Mouse (Mus musculus): ENCODE measurements at regions not wholly inside any gene's neighbourhood (a gene's known extent, or its start where the extent isn't known, plus 50 kb on each side); places are given as distances from the start of the nearest gene placed in this dataset.

GRCm38 (mm10) chr2:163138688-163139385, 51.2 kb upstream of the Gtsf1l start:
- no peak overlapping the region for H3K27ac ChIP-seq (ENCODE audit: insufficient read depth, low read depth, low read length)
- TF ChIP-seq POLR2A (IDR thresholded peaks at IDR 0.05; ENCODE audit: insufficient read depth, low read depth, low read length) (no peak), CTCF (IDR thresholded peaks at IDR 0.05; ENCODE audit: insufficient read depth, low read depth, low read length) (no peak)
- H3K4me1 ChIP-seq (ENCODE audit: control insufficient read depth, insufficient read depth, low read length): peaks cover 9% of the 10 kb centered on the region
- whole genome bisulfite sequencing: 71% methylated on average over 9 of the region's 9 CpGs
- H3K4me3 ChIP-seq (ENCODE audit: insufficient read depth, low read depth, low read length): no peak overlapping the region

- Histone ChIP-seq H3K4me3 (ENCODE audit: insufficient read depth, low read depth, low read length) (no peak overlapping the region), H3K4me1 (ENCODE audit: control insufficient read depth, insufficient read depth, low read length) (peaks cover 11% of the 10 kb centered on the region), H3K27ac (ENCODE audit: insufficient read depth, low read depth, low read length) (no peak overlapping the region)
- 67% methylated on average over 10 of the region's 10 CpGs for WGBS
- TF ChIP-seq POLR2A (IDR thresholded peaks at IDR 0.05; ENCODE audit: insufficient read depth, low read depth, low read length) (no peak), CTCF (IDR thresholded peaks at IDR 0.05; ENCODE audit: insufficient read depth, low read depth, low read length) (no peak)
Measured at GRCm38 (mm10) chr2:163142762-163143388, 55.2 kb upstream of the Gtsf1l start.

- WGBS: 16% methylated on average over 13 of the region's 13 CpGs
- Histone ChIP-seq H3K4me1 (ENCODE audit: control insufficient read depth, insufficient read depth, low read length) (peaks cover 12% of the 10 kb centered on the region), H3K4me3 (ENCODE audit: insufficient read depth, low read depth, low read length) (no peak overlapping the region), H3K27ac (ENCODE audit: insufficient read depth, low read depth, low read length) (no peak overlapping the region)
- TF ChIP-seq CTCF (IDR thresholded peaks at IDR 0.05; ENCODE audit: insufficient read depth, low read depth, low read length) (no peak), POLR2A (IDR thresholded peaks at IDR 0.05; ENCODE audit: insufficient read depth, low read depth, low read length) (no peak)
Measured at GRCm38 (mm10) chr2:163143413-163143812, 55.8 kb upstream of the Gtsf1l start.

- no peak for TF ChIP-seq CTCF (IDR thresholded peaks at IDR 0.05; ENCODE audit: insufficient read depth, low read depth, low read length)
- TF ChIP-seq POLR2A (IDR thresholded peaks at IDR 0.05; ENCODE audit: insufficient read depth, low read depth, low read length): no peak
- Histone ChIP-seq H3K4me1 (ENCODE audit: control insufficient read depth, insufficient read depth, low read length) (peaks cover 12% of the 10 kb centered on the region), H3K4me3 (ENCODE audit: insufficient read depth, low read depth, low read length) (no peak overlapping the region), H3K27ac (ENCODE audit: insufficient read depth, low read depth, low read length) (no peak overlapping the region)
- 80% methylated on average over 8 of the region's 8 CpGs for WGBS
Measured at GRCm38 (mm10) chr2:163146001-163146400, 56.9 kb upstream of the Tox2 start.

GRCm38 (mm10) chr2:163146481-163146880, 56.4 kb upstream of the Tox2 start:
- peaks cover 12% of the 10 kb centered on the region for H3K4me1 ChIP-seq (ENCODE audit: control insufficient read depth, insufficient read depth, low read length)
- 80% methylated on average over 4 of the region's 4 CpGs for WGBS
- H3K27ac ChIP-seq (ENCODE audit: insufficient read depth, low read depth, low read length): no peak overlapping the region
- H3K4me3 ChIP-seq (ENCODE audit: insufficient read depth, low read depth, low read length): no peak overlapping the region
- no peak for TF ChIP-seq CTCF (IDR thresholded peaks at IDR 0.05; ENCODE audit: insufficient read depth, low read depth, low read length)
- no peak for TF ChIP-seq POLR2A (IDR thresholded peaks at IDR 0.05; ENCODE audit: insufficient read depth, low read depth, low read length)

- no peak for TF ChIP-seq CTCF (IDR thresholded peaks at IDR 0.05; ENCODE audit: insufficient read depth, low read depth, low read length)
- no peak for TF ChIP-seq POLR2A (IDR thresholded peaks at IDR 0.05; ENCODE audit: insufficient read depth, low read depth, low read length)
- Histone ChIP-seq H3K27ac (ENCODE audit: insufficient read depth, low read depth, low read length) (no peak overlapping the region), H3K4me3 (ENCODE audit: insufficient read depth, low read depth, low read length) (no peak overlapping the region), H3K4me1 (ENCODE audit: control insufficient read depth, insufficient read depth, low read length) (peaks cover 15% of the 10 kb centered on the region)
- WGBS: 55% methylated on average over 4 of the region's 4 CpGs
Measured at GRCm38 (mm10) chr2:163147381-163147780, 55.5 kb upstream of the Tox2 start.

- peaks cover 22% of the 10 kb centered on the region for H3K4me1 ChIP-seq (ENCODE audit: control insufficient read depth, insufficient read depth, low read length)
- TF ChIP-seq POLR2A (IDR thresholded peaks at IDR 0.05; ENCODE audit: insufficient read depth, low read depth, low read length) (no peak), CTCF (IDR thresholded peaks at IDR 0.05; ENCODE audit: insufficient read depth, low read depth, low read length) (no peak)
- H3K27ac ChIP-seq (ENCODE audit: insufficient read depth, low read depth, low read length): no peak overlapping the region
- 90% methylated on average over 15 of the region's 15 CpGs for WGBS
- H3K4me3 ChIP-seq (ENCODE audit: insufficient read depth, low read depth, low read length): no peak overlapping the region
Measured at GRCm38 (mm10) chr2:163151016-163151415, 51.9 kb upstream of the Tox2 start.

- H3K27ac ChIP-seq (ENCODE audit: insufficient read depth, low read depth, low read length): 0 out of 2 replicates have a peak overlapping the region, but pooled peaks have one; percentile 0
- H3K4me3 ChIP-seq (ENCODE audit: insufficient read depth, low read depth, low read length): no peak overlapping the region
- no peak for TF ChIP-seq CTCF (IDR thresholded peaks at IDR 0.05; ENCODE audit: insufficient read depth, low read depth, low read length)
- TF ChIP-seq POLR2A (IDR thresholded peaks at IDR 0.05; ENCODE audit: insufficient read depth, low read depth, low read length): no peak
- H3K4me1 ChIP-seq (ENCODE audit: control insufficient read depth, insufficient read depth, low read length): peaks cover 20% of the 10 kb centered on the region
- 37% methylated on average over 22 of the region's 22 CpGs for WGBS
Measured at GRCm38 (mm10) chr2:163152340-163153033, 50.4 kb upstream of the Tox2 start.
